Comparison of ENCODE assay signal across 12 mouse cellular contexts in the genomic region with DNA sequence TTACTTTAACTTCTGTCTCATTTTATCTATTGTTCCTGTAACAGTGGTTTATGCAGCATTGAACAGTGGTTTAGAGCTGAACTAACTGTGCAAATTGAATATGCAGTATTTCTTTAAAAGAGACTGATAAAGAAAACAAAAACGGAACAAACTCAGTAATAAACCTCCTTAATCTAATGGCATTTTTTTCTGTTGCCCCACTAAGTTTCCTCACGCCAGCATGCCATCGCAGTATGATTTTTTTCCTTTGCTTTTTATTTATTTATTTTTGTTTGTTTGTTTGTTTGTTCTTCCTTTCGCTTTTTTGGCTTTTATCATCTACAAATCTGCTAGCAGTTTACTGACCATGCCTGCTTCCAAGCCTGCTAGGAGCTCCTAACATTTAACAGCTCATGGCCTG.
"Had no signal": no experiment of that assay in that cellular context is flagged by ENCODE, and none has a peak within 500 bp of the region (broad histone marks: within the 10 kb centered on the region; RNA-seq: fewer than 3 reads in every experiment).

No protein-coding gene starts in this region.

- H3K4me2 ChIP-seq: limb, embryonic 12.5 days; lung, embryonic 15.5 days; midbrain, embryonic 12.5 days had no signal

- H3K9ac ChIP-seq: limb, embryonic 12.5 days; lung, embryonic 15.5 days; midbrain, embryonic 12.5 days had no signal

- H3K4me3 ChIP-seq: limb, embryonic 12.5 days; lung, embryonic 15.5 days; megakaryocyte, embryonic 14.5 days; midbrain, embryonic 12.5 days had no signal

- H3K27ac ChIP-seq: lung, embryonic 15.5 days; macrophage had no signal

- H3K27me3 ChIP-seq: limb, embryonic 12.5 days; lung, embryonic 15.5 days; megakaryocyte, embryonic 14.5 days had no signal

- DNase-seq: kidney, adult 8-10 months; layer of hippocampus, postnatal 36 days; lung, postnatal 14 days; right cerebral cortex, postnatal 14 days; thymus, postnatal 4 days had no signal

- H3K9me3 ChIP-seq: limb, embryonic 12.5 days; lung, embryonic 15.5 days; midbrain, embryonic 12.5 days had no signal

- H3K4me1 ChIP-seq: megakaryocyte, embryonic 14.5 days had no signal

- ATAC-seq: inflammation-experienced regulatory T-cells, adult 6 months; intestine, postnatal 0 days had no signal
